Mouse (Mus musculus) hindbrain, embryonic 15.5 days (tissue): ENCODE data around the gene Wtip. TPM values are rescaled to one million over a fixed set of nuclear protein-coding genes. Genes with fewer than 3 reads are reported as not detected.
"Not testable (repeated sequence)": the region's sequence is repeated elsewhere in the genome, so short reads cannot be mapped to it uniquely, and the experiment has no call there.

Experiments used
- ATAC-seq: fragments of 200-750 bp; cut with Nextera tagmentation; 2 replicates; pipeline ENCODE4 v1.8.0; 2017; ENCODE audit warnings: low read depth, moderate number of reproducible peaks, moderate TSS enrichment; ENCODE audit not compliant: low FRiP score
- H3K27ac ChIP-seq: fragments of 300-500 bp; sonication (generic); replicated peaks from 2 replicates; pipeline ENCODE4 v1.5.1; 2015; ENCODE audit warnings: mild to moderate bottlenecking, inconsistent platforms
- H3K27me3 ChIP-seq: fragments of 300-500 bp; sonication (generic); 2 replicates; pipeline ENCODE4 v1.6.1; 2015; ENCODE audit warnings: control low read depth, inconsistent platforms
- H3K36me3 ChIP-seq: fragments of 300-500 bp; sonication (generic); 2 replicates; pipeline ENCODE4 v1.6.1; 2015; ENCODE audit warnings: control low read depth, inconsistent platforms
- H3K4me1 ChIP-seq: fragments of 300-500 bp; sonication (generic); replicated peaks from 2 replicates; pipeline ENCODE4 v1.6.1; 2015; ENCODE audit warnings: control low read depth, inconsistent platforms
- H3K4me2 ChIP-seq: fragments of 300-500 bp; sonication (generic); 2 replicates; pipeline ENCODE4 v1.6.1; 2015; ENCODE audit warnings: moderate library complexity, mild to moderate bottlenecking, inconsistent platforms
- H3K4me3 ChIP-seq: fragments of 300-500 bp; sonication (generic); 2 replicates; pipeline ENCODE4 v1.5.1; 2015; ENCODE audit warnings: mild to moderate bottlenecking, inconsistent platforms
- H3K9ac ChIP-seq: fragments of 300-500 bp; sonication (generic); 2 replicates; pipeline ENCODE4 v1.6.1; 2015; ENCODE audit warnings: inconsistent platforms
- H3K9me3 ChIP-seq: fragments of 300-500 bp; sonication (generic); 2 replicates; pipeline ENCODE4 v1.6.1; 2016; ENCODE audit warnings: control low read depth, inconsistent platforms
- WGBS: fragments of 180-500 bp; shearing (Covaris S2); methylation state at CpG from one replicate; pipeline ENCODE4 v1.1.7; 2015; 5-methylcytosine and 5-hydroxymethylcytosine counted together
- polyA plus RNA-seq: library from polyadenylated mRNA; unstranded; fragments of >200 nt; fragmentation: Nextera tagmentation; extraction: Ambion mirVana; gene quantifications from 2 replicates; pipeline ENCODE4 v1.2.1, GENCODE M21; 2015

Wtip gene
- polyA plus RNA-seq, 1 experiment from 2014 or later = 5.9 TPM

DNA sequence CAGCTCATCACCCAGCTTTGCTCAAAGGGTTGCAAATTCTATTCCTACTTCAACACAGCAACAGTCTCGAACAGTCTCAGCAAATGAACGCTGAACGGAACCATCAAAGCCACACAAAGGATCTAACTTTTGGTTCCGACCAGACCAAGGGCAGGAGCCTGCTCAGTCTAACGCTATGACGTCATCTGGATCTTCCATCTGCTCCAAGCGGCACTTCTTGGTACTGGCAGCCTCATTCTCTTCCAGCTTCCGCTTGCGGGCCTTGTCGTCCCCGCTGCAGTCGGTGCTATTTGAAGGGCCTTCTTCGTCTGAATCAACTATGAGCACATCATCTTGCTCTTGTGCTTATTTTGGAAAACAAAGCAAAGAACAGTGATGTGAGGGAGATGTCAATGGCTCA is 8.1 kb upstream of the Wtip start:
- no peaks in the 10 kb centered on the region for H3K9me3 ChIP-seq
- no peak overlapping the region for H3K4me3 ChIP-seq
- ATAC-seq = no peak
- WGBS = 98% methylated on average over 13 of the region's 13 CpGs
- no peak overlapping the region for H3K27ac ChIP-seq
- no peak overlapping the region for H3K4me2 ChIP-seq
- no peak overlapping the region for H3K9ac ChIP-seq
- peaks cover 62% of the 10 kb centered on the region for H3K36me3 ChIP-seq
- no peaks in the 10 kb centered on the region for H3K27me3 ChIP-seq
- no peaks in the 10 kb centered on the region for H3K4me1 ChIP-seq

DNA sequence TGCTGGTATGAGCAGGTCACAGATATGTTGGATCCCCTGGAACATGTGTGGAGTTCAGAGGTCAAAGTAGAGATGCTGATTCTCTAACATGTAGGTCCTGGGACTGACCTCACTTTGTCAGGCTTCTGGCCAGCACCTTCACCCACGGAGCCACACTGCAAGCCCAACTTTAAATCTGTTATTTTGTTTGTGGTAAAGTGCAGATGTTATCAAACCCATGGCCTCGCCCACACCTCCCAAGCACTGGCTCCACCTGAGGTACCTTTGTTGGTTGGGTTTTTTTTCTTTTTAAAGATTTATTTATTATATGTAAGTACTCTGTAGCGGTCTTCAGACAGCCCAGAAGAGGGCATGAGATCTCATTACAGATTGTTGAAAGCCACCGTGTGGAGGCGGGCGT is 6.4 kb upstream of the Wtip start:
- 95% methylated on average over 6 of the region's 6 CpGs for WGBS
- H3K9ac ChIP-seq = no peak overlapping the region
- H3K36me3 ChIP-seq = peaks cover 48% of the 10 kb centered on the region
- ATAC-seq = no peak
- no peak overlapping the region for H3K4me3 ChIP-seq
- no peak overlapping the region for H3K27ac ChIP-seq
- H3K9me3 ChIP-seq = no peaks in the 10 kb centered on the region
- no peak overlapping the region for H3K4me2 ChIP-seq
- H3K27me3 ChIP-seq = no peaks in the 10 kb centered on the region
- no peaks in the 10 kb centered on the region for H3K4me1 ChIP-seq

DNA sequence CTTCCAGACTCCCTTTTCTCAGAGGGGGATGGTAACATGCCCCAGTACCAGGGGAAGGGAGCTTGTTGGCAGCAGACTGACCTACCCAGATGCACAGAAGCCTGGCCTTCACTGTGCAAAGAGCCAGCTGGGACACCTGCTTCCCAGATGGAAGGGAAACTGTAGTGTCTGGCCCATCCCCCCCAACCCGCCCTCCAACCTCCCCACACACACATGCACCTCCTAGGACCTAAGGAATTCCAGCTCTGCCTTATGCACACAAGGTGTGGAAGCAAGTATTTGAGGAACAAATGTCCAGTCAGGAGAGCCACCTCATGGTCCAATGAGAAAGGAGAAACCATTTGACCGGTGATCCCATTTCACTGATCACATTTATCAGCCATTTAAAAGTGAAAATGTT is 1.3 kb upstream of the Wtip start:
- Histone ChIP-seq H3K4me1 (peaks cover 27% of the 10 kb centered on the region), H3K27ac (no peak overlapping the region), H3K9ac (no peak overlapping the region), H3K4me3 (no peak overlapping the region), H3K9me3 (no peaks in the 10 kb centered on the region), H3K4me2 (no peak overlapping the region), H3K27me3 (no peaks in the 10 kb centered on the region), H3K36me3 (no peaks in the 10 kb centered on the region)
- ATAC-seq = no peak
- WGBS = 92% methylated on average over 2 of the region's 2 CpGs

DNA sequence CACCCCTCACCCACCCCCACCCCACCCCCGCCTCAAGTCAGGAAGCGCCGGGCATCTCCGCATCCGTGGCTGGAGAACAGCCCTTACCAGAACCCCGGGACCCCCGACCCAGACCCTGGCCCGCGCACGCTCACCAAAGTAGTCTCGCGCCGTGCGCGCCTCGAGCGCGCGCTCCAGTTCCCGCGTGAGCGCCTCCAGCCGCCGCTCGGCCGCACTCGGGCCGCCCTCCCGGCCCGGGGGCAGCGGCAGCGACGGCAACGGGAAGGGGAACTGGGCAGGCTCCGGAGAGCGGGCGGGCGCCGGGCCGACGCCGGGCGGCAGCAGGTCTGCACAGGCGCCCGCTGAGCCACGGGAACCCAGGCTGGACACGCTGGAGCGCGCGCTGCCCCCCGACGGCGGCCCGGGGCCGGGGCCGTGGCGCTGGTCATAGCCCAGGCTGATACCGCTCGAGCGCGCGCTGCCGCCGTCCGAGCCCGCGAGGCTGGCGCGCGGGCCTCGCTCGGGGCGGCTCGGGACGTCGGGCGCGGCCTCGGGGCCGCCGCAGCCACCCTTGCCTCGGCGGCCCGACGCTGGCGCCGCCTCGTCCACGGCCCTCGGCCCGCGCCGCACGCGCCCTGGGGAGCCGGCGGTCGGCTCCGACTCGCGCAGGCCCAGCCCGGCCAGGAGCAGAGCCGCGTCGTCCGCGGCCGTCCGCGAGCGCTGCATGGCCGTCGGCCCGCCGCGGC is 551 bp downstream of the Wtip start:
- H3K27ac ChIP-seq = peak overlapping the region; percentile 73
- H3K36me3 ChIP-seq = no peaks in the 10 kb centered on the region
- peak overlapping the region; percentile 79 for H3K9ac ChIP-seq
- peak overlapping the region; percentile 84 for H3K4me3 ChIP-seq
- WGBS = under 1% methylated on average over 75 of the region's 116 CpGs
- H3K9me3 ChIP-seq = no peaks in the 10 kb centered on the region
- H3K27me3 ChIP-seq = no peaks in the 10 kb centered on the region
- H3K4me2 ChIP-seq = peak overlapping the region; percentile 85
- peak; percentile 76 for ATAC-seq
- peaks cover 27% of the 10 kb centered on the region for H3K4me1 ChIP-seq

DNA sequence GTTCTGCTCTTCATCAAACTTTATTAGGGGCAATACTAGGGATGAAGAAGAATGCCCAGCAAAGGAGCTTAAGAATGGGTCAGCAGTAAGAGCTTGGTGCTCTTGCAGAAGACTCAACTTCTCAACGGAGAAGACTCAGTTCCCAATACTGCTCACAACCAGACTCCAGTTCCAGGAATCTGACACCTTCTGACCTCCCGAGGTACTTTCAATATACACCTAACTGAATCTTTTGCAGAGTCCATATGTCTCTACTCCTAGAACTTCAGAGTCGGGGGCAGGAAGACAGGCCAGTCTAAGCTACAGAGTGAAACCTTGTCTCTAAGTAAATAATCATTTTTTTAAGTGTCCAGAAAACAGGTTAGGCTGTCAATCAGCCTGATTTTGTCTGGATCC is 1.1 kb downstream of the Wtip start:
- Histone ChIP-seq H3K9me3 (no peaks in the 10 kb centered on the region), H3K9ac (peak overlapping the region; percentile 79), H3K36me3 (no peaks in the 10 kb centered on the region), H3K4me1 (peaks cover 27% of the 10 kb centered on the region), H3K4me3 (peak overlapping the region; percentile 84), H3K27ac (no peak overlapping the region), H3K27me3 (no peaks in the 10 kb centered on the region), H3K4me2 (peak overlapping the region; percentile 85)
- WGBS = 18% methylated on average over 3 of the region's 3 CpGs
- ATAC-seq = peak; percentile 20; the same call in 1 of the 2 replicates

DNA sequence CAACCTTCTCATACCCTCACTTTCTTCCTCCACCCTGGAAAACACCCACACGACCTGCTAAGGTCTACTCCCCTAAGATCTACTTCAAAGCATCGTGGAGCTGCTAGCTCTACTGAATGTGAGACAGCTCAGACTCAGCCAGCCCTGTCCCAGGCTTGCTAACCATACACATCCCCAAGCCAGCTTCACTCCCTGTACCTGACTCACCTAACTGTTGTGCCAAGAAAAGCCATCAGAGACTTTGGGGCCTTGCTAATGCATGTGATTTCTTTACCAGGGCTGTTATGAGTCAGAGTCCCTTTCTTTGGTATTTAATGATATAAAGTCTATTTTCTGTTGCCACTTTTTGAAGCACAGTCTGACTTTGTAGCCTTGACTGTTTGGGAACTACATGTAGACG is 1.9 kb downstream of the Wtip start:
- no peak overlapping the region for H3K9ac ChIP-seq
- H3K4me2 ChIP-seq = peak overlapping the region; percentile 85
- H3K36me3 ChIP-seq = no peaks in the 10 kb centered on the region
- H3K4me3 ChIP-seq = peak overlapping the region; percentile 84
- peaks cover 27% of the 10 kb centered on the region for H3K4me1 ChIP-seq
- WGBS = 84% methylated on average over 3 of the region's 3 CpGs
- H3K27me3 ChIP-seq = no peaks in the 10 kb centered on the region
- H3K27ac ChIP-seq = no peak overlapping the region
- ATAC-seq = no peak
- no peaks in the 10 kb centered on the region for H3K9me3 ChIP-seq

DNA sequence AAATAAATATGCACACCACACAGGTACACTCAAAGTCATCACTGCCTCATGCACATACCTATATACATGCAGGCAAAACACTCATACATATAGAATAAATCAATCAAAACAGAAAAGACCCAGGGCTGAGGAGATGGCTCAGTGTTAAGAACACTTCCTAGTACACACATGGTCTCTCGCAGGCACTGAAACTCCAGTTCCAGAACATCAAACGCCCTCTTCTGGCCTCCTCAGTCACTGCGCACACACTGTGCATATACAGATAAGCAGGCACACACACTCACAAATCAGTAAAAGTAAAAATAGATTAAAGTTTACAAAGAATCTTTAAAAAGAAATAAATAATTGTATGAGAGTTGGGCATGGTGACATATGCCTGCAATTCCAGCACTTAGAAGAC is 6.8 kb downstream of the Wtip start:
- H3K4me1 ChIP-seq = peaks cover 14% of the 10 kb centered on the region
- WGBS = 86% methylated on average over 3 of the region's 3 CpGs
- no peak for ATAC-seq

DNA sequence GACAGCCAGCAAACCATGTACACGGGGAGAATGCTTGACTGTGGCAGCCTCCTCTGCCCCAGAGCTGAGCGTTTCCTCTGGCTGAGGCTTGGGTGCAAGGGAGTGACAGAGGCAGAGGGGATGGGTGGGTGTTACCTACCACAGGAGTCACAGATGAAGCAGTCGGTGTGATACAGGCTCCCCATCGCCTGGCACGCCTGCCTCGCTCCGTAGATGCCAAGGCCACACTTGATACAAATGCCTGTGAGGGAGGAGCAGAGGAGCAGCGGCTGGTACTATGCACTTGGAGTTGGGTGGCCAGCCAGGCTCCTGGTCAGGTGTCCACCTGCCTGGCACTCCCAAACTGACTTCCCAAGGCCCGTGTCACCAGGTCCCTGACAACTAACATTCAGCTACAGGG is 7.7 kb downstream of the Wtip start:
- ATAC-seq = no peak
- no peak overlapping the region for H3K27ac ChIP-seq
- H3K4me2 ChIP-seq = no peak overlapping the region
- H3K27me3 ChIP-seq = no peaks in the 10 kb centered on the region
- H3K9me3 ChIP-seq = no peaks in the 10 kb centered on the region
- H3K4me3 ChIP-seq = no peak overlapping the region
- WGBS = 92% methylated on average over 9 of the region's 9 CpGs
- peaks cover 5% of the 10 kb centered on the region for H3K4me1 ChIP-seq
- no peaks in the 10 kb centered on the region for H3K36me3 ChIP-seq
- no peak overlapping the region for H3K9ac ChIP-seq

More for the DNA sequence above, 6.8 kb downstream of the Wtip start:
- H3K36me3 ChIP-seq = no peaks in the 10 kb centered on the region
- H3K4me3 ChIP-seq = no peak overlapping the region
- no peaks in the 10 kb centered on the region for H3K9me3 ChIP-seq
- no peak overlapping the region for H3K4me2 ChIP-seq
- H3K9ac ChIP-seq = no peak overlapping the region
- no peaks in the 10 kb centered on the region for H3K27me3 ChIP-seq
- no peak overlapping the region for H3K27ac ChIP-seq

DNA sequence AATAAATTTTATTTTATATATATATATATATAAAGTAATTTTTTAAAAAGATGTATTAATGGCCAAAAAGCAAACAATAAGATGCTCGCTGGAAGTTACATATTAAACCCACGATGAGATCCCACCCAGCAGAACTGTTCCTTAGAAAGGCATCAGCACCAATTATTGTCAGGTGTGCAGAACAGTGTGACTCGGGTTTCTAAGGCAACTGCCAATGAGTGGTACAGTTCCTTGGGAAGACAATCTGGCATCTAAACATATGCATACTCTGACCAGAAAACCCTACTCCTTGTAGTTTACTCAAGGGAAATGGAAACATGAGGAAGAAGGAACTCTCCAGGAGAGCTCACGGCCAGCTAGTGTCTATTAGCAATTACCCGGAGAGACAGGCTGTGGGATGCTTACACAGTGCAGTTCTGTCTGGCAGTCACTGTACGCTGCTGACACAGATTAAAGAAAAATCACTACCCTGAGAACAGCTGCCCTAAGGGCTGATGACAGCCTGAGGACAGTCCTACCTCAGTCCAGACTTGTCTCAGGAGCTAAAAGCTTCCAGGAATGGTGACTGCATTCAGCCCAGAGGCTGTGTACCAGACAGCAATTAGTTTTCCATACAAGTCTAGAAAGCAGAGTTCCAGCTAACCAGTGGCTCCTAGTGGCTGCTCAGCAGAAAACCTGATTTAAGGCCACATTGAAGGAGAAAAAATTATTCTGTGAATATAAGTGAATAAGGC is 9.9 kb downstream of the Wtip start:
- Histone ChIP-seq H3K4me2 (no peak overlapping the region), H3K4me3 (no peak overlapping the region), H3K36me3 (peaks cover 4% of the 10 kb centered on the region), H3K9ac (no peak overlapping the region), H3K27me3 (no peaks in the 10 kb centered on the region), H3K27ac (peak overlapping the region; percentile 50; the same call in 1 of the 2 replicates), H3K4me1 (0 out of 2 replicates have a peak, but pooled peaks cover 3% of the 10 kb centered on the region), H3K9me3 (no peaks in the 10 kb centered on the region)
- WGBS = 83% methylated on average over 6 of the region's 6 CpGs
- peak; percentile 40; the same call in 1 of the 2 replicates for ATAC-seq

DNA sequence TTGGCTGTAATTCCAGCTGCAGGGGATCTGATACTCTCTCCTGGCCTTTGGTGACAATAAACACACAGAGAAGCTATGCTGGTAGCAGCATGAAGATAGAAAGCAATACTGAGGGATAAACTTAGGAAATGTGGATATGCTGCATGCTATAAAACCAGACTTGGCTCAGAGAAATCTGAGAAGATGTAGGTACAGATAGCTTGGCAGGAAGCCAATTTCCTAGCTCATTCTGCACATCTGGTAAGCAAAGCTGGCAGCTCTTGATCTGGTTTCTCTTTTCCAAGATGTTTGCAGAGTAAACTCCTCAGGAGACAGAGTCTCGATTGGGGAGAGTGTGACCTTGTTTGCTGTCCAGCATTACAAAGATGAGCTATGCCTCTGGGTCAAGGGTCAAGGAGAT is 12.4 kb downstream of the Wtip start:
- H3K27ac ChIP-seq, H3K4me2 ChIP-seq, ATAC-seq, H3K27me3 ChIP-seq, H3K4me1 ChIP-seq, H3K9ac ChIP-seq, H3K4me3 ChIP-seq, H3K9me3 ChIP-seq: not testable (repeated sequence)
- H3K36me3 ChIP-seq = peaks cover 22% of the 10 kb centered on the region
- 48% methylated on average over 1 of the region's 1 CpGs for WGBS

DNA sequence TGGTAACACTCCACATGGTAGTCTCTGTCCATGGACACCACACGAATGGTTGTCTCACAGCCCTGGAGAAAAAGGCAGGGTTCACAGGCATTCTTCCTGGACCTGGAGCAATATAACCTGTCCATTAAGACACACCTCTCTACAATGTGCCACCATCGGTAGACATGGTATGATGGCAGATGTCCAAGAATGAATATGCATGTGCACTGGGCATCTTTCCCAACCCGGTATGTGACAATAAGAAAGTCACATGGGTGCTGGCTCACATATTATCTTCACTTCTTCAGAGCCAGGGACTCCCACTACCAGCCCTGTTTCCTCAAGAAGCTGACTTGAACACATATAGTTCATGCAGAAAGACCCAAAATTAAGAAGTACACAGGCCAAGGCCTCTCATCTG is 16.5 kb downstream of the Wtip start:
- 64% methylated on average over 3 of the region's 3 CpGs for WGBS
- no peak for ATAC-seq
- no peak overlapping the region for H3K27ac ChIP-seq
- H3K9ac ChIP-seq = no peak overlapping the region
- H3K27me3 ChIP-seq = no peaks in the 10 kb centered on the region
- no peak overlapping the region for H3K4me3 ChIP-seq
- H3K4me1 ChIP-seq = no peaks in the 10 kb centered on the region
- no peaks in the 10 kb centered on the region for H3K9me3 ChIP-seq
- peaks cover 51% of the 10 kb centered on the region for H3K36me3 ChIP-seq
- H3K4me2 ChIP-seq = no peak overlapping the region

DNA sequence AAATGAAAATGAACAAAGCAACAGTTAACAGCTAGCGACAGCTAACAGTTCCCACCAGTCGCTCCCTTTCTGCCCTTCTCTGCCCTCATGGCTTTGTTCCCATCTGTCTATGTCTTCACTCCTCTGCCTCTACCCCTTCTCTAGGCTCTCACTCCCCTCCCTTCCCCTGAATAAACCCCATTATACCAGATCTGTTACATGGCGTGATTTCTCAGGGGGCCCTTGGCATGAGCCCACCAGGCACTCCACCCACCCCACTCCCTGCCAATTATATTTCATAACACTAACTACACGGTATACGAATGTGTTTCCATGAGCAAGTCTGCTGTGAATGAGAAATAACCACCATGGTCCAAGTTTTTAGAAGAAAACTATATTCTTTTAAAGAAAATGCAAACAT is 23.9 kb downstream of the Wtip start:
- Histone ChIP-seq H3K27me3 (no peaks in the 10 kb centered on the region), H3K27ac (no peak overlapping the region), H3K4me3 (no peak overlapping the region), H3K4me2 (no peak overlapping the region), H3K4me1 (no peaks in the 10 kb centered on the region), H3K9me3 (no peaks in the 10 kb centered on the region), H3K36me3 (peaks cover 28% of the 10 kb centered on the region), H3K9ac (no peak overlapping the region)
- no peak for ATAC-seq
- 66% methylated on average over 5 of the region's 5 CpGs for whole genome bisulfite sequencing
